Mouse (Mus musculus) testis, postnatal 14 days (tissue): ENCODE measurements around the gene Syndig1.

Source experiments
- DNase-seq: peaks from one replicate; pipeline ENCODE4 v3.0.0; 2021; ENCODE audit warnings: low spot score

Gene Syndig1

DNA sequence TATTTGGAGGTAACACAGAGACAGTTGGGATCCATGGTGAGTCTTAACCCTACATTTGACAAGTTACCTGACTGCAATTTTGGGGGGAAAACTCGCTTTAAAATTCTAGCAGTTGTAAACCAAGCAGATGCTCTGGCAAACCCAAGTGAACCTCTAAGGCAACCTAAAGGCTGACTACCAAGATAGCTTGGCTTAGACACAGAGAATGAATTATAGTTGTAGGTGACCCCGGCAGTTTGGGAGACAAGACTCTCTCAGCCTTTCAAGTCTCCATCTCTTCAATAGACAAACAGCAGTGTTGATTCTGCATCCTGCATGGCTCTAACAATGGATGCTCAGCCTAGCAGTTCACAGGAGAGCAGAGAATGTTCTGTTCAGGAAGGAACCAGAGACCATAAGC is at the start of gene Syndig1:
Gene Syndig1, plus strand, starts transcription at position 301 of the 400 bp plus-strand sequence.
- no peak for DNase-seq

GRCm38 (mm10) chr2:149798613-149799012 is 30.4 kb upstream of the Syndig1 start:
- DNase-seq: no peak

- DNase-seq: no peak
Observed at GRCm38 (mm10) chr2:149804599-149805140, 24.3 kb upstream of the Syndig1 start.

GRCm38 (mm10) chr2:149805256-149805655 is 23.8 kb upstream of the Syndig1 start:
- DNase-seq: no peak

DNA sequence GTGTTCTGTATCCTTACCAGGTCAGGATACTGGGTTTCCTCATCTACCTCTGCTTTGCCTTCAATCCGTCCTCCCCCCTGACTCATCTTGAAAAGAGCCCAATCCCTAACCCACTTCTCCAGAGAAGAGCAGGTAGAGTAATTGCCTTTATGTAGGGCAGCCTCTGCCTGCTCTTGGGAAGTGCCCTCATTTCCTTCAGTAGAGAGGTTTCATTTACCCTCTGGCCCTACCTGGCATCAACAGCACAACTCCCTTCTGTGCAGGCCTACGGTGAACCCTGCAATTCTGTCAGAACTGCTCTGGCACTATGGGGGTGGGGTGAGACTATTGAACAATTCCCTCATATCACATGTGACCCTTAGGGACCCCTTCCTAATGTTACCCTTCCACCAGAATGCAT is 16.1 kb upstream of the Syndig1 start:
- DNase-seq: no peak

- DNase-seq: no peak
Observed at GRCm38 (mm10) chr2:149818395-149818794, 10.6 kb upstream of the Syndig1 start.

DNA sequence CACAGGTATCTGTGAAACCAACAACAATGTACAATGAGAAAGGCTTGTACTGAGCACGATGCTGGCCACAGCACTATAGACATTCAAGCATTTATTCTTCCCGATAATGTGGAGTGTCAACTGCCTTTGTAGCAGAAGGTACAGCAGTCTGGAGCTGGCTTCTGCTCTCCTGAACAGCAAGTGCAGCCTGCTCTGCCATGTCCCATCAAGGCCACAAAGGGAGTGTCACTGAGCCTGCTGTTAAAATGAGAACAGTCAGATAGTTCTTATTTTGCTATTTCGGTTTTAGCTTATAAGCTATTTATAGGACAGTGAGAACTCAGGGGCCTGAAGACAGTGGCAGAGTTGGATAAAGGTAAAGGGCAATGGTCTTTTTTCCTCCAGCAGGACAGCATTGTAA is 9.3 kb upstream of the Syndig1 start:
- no peak for DNase-seq

- DNase-seq: no peak
Observed at GRCm38 (mm10) chr2:149820201-149820600, 8.8 kb upstream of the Syndig1 start.

DNA sequence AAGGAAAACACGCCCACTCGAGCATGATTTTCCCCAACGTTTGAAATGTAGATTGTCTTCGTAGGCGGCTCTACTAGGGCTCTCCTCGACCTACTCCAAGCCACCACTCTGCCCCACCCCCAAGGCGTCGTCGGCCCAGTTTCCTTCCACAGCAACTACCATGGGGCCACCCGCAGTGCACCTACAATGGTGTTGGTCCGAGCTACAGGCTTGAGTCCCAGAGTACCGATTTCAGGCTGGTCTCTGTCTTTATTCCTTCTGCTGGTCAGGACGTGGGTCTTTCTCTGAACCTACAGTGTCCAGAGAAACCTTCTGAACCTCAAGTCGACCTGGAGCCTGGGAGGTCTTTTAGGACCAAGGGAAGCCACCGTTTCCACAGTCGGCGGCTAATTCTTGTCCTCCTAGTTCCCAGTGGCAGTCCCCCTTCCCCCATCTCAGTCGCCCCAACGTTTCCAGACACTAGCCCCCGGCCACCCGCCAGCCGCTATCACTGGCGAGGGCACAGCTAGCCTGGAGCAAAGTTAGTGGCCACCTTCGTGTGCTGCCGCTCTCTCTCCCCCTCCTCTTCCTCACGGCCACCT is 1.0 kb downstream of the Syndig1 start:
- DNase-seq: no peak

DNA sequence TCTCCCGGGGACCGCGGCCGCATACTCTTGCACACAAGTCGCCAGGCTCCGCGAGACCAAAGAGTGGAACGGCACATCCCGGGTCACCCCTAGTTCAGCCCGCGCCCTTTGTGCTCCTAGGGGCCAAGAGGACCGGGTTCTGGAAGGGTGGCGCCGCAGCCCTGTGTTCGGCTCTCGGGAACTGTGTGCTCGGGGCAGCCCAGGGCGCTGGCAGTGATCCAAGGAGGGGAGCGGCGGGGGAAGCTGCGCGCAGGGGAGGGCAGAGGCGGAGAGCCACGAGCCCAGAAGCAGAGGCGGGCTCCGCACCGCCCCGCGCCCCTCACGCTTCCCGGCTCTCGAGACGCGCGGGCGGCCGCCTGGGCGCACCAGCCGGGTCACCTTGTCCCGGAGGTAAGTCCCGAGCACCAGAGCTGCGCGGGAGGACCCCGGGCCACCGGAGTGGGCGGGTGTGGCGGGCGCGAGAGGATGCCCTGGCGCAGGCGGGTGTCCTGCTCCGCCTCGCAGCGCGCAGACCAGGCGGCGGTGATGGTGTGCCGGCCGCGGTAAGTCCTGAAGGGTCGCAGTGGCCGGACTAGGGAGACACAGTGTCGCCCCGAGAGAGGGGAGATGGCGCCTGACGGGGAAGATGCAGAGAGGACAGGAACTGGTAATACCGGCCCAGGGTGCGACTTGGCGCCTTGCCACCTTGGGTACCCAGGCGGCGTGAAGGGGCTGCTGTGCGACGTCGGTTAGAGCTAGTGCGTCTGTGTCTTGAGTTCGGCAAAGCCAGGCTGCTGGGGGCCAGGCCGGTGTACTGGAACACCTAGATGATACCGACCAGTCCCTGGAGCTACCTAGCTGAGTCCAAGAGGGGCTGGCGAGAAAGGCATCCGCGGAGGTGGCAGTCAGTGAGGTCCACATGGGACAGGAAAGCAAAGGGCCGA is 1.8 kb downstream of the Syndig1 start, which contains the start of gene C530025M09Rik:
Gene C530025M09Rik, minus strand, starts transcription at position 678 of the 923 bp plus-strand sequence.
- peak; percentile 20 for DNase-seq

GRCm38 (mm10) chr2:149831459-149832245 is 2.6 kb downstream of the Syndig1 start:
- no peak for DNase-seq

GRCm38 (mm10) chr2:149832301-149832700 is 3.3 kb downstream of the Syndig1 start:
- no peak for DNase-seq

DNA sequence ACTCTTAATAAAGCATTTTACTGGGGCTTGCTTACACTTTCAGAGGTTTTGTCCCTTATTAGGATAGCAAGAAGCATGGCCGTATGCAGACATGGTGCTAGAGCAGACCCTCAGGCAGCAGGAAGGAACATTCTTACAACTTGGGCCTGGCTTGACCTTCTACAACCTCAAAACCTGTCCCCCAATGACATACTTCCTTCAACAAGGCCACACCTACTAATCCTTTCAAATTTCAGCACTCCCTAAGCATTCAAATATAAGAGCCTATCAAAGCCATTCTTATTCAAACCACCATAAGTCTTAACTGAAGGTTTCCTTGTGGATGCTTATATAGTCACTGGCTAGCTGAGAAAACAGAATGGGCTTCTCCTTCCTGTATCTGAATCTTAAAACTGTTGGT is 6.1 kb downstream of the Syndig1 start:
- DNase-seq: no peak

GRCm38 (mm10) chr2:149836471-149837135 is 7.6 kb downstream of the Syndig1 start:
- no peak for DNase-seq

DNA sequence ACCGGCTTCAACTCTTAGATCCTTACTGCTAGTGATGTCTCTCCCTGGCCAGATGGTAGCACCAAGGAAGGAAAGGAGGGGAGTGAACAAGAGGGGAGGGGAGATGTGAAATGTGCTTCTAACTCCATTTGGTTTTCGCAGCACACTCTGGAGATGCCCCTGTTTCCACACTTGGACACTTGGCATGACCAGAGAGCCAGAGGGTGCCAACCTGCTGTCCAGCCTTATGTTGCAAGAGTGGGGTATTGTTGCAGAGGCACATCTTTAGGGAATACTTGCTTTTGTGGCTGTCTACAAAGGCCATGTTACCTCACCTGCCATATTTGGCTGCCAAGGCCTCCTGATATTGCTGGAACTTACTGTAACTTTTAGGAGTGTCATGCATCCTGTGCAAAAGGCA is 10.7 kb downstream of the Syndig1 start:
- no peak for DNase-seq

DNA sequence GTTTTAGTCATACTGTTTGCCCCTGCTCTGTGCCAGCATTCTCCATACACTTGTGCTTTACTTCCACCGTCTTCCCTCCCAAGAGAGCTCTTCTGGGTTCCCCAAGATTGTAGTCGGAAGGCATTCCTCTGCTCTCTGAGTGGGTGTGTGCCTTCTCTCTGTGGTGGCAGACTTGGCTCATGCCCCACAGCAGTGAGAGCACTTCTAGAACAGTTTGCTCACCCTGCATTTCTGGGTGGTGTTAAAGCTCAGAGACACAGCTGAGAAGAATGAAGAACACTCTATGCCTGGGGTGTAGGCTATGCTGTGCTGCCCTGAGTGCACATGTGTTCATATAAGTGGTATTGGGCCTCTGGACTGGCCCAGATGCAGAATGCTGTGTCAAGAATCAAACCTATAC is 15.6 kb downstream of the Syndig1 start:
- DNase-seq: no peak

DNA sequence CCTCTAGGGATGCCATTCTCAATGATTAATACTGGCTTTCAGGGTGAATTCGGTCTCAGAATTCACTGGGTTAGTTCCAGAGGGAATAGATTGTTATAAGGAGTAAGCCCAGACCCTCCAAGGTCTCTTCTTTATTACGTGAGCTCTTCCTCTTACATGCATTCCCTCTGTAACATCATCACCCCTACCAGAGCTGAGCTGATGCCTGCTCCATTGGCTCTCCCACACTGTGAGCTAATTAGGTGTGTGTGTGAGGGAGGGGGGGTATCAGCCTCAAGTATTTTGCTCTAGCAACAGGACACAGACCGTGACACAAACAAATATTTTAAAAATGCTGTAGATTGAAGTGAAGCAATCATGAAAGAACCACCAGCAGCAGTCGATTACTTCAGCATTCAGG is 19.8 kb downstream of the Syndig1 start:
- DNase-seq: no peak

DNA sequence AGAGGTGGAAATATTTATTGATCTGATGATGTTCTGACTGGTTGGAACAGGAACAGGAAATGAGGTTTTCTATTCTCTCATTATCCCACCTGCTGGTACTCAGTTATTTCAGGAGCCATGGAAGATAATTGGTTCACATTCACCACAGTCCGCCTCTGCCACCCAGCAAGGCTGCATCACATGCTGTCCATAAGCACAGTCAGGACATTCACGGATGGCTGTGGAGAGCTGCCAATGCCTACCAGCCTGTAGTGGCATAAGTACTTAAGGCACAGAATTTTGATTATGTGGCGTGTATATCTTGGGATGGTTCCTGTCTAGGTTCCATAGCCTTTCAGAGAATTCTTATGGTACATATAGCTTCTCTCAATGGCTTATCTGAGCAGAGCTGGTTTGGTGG is 32.0 kb downstream of the Syndig1 start:
- DNase-seq: no peak

DNA sequence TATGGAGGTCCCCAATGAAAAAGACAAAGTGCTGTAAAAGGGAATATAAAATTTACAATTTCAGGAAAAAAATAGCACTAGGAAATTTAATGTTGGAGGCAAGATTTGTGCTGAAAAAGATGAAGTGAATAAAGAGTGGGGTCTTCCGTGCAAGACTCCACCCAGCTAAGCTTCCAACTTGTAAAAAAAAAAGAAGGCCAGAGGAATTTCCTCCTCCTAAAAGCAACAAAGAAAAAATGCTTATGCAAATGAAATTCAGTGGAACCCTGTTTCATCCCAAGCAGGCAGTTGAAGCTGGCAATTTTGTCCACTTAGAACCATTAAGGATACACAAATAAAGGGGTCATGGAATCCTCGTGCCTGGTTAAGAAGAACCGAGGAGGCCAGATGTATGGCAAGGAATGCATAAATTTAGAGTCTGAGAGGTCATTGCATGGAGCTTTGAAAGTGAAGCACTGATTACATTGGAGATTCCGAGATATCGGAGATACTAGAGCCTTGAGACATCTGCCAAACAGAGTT is 37.0 kb downstream of the Syndig1 start:
- no peak for DNase-seq

DNA sequence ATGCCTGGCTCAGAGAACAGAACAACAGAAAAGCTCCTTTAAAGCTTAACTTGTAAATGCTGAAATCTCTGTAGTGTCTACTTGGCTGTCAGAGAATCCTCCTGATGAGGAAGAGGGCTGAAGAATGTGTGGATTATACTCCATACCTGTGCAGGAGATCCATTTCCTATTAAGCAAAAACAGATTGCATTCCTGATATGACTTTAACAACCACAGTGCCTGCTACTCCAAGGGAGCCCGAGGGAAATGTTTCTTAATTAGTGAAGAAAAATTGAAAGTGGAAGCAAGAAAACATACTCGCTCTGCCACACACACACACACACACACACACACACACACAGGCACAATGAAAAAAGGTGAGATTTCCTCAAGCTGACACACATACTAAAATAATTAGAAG is 41.5 kb downstream of the Syndig1 start:
- DNase-seq: no peak

DNA sequence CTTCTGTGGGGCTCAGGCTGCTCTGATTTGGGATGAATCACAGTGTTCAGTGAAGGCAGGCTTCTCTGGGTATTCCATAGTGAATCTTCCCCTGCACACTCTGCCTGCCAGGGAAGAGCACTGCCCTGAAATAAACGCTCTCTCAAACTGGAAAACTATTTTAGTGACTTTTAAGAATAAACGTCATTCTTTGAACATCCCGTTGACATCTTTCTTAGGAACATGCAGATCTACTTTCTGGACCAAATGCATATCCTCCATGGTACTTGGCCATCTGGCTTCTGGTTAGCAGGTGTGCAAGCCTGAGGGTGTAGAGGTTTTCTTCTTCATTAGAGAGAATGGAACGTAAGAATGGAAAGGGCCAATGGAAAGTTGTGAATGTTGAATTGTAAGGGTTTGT is 43.5 kb downstream of the Syndig1 start:
- no peak for DNase-seq

DNA sequence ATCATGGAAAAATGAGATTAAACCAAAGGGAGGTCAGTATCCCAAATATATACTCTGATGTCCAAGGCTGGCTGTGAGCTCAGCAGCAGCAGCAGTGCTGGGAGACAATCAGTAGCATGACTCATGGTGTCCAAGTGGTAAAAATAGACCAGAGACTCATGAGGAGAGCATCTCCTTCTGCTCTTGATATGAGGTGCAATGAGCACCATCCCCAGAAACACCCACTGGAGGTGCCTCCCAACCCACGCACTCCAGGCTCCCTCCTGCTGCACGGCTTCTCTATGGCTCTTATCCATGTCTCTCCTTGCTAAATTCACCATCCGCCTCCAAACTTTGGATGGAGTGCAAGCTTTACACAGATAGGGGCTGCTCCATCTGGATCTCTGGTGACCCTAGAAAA is 44.3 kb downstream of the Syndig1 start:
- no peak for DNase-seq
